Mouse (Mus musculus) hindbrain, embryonic 14.5 days (tissue): ENCODE results near the gene Prelid1. TPM values are rescaled to one million over a fixed set of nuclear protein-coding genes. Genes with fewer than 3 reads are reported as not detected.

Experiments
- ATAC-seq: fragments of 200-750 bp; cut with Nextera tagmentation; 2 replicates; pipeline ENCODE4 v1.8.0; 2017; ENCODE audit warnings: moderate number of reproducible peaks, mild to moderate bottlenecking, moderate TSS enrichment, moderate library complexity; ENCODE audit not compliant: low FRiP score
- DNase-seq: peaks from one replicate; pipeline ENCODE4 v3.0.0-alpha.2; 2015; ENCODE audit warnings: low spot score
- H3K27ac ChIP-seq: fragments of 300-500 bp; sonication (generic); 2 replicates; pipeline ENCODE4 v1.5.1; 2014; ENCODE audit warnings: mild to moderate bottlenecking, moderate library complexity
- H3K27me3 ChIP-seq: fragments of 300-500 bp; sonication (generic); 2 replicates; pipeline ENCODE4 v1.6.1; 2014; ENCODE audit warnings: mild to moderate bottlenecking, low read length, mixed read lengths; ENCODE audit not compliant: control insufficient read depth, insufficient read depth
- H3K36me3 ChIP-seq: fragments of 300-500 bp; sonication (generic); replicated peaks from 2 replicates; pipeline ENCODE4 v1.6.1; 2014; ENCODE audit not compliant: control insufficient read depth, insufficient read depth
- H3K4me1 ChIP-seq: fragments of 300-500 bp; sonication (generic); replicated peaks from 2 replicates; pipeline ENCODE4 v1.6.1; 2014; ENCODE audit warnings: antibody characterized with exemption, low read length, mixed read lengths; ENCODE audit not compliant: control insufficient read depth, insufficient read depth
- H3K4me2 ChIP-seq: fragments of 300-500 bp; sonication (generic); replicated peaks from 2 replicates; pipeline ENCODE4 v1.6.1; 2014; ENCODE audit warnings: mild to moderate bottlenecking, moderate library complexity
- H3K4me3 ChIP-seq: fragments of 300-500 bp; sonication (generic); replicated peaks from 2 replicates; pipeline ENCODE4 v1.5.1; 2014; ENCODE audit warnings: mild to moderate bottlenecking, low read length
- H3K9ac ChIP-seq: fragments of 300-500 bp; sonication (generic); 2 replicates; pipeline ENCODE4 v1.6.1; 2014
- H3K9me3 ChIP-seq: fragments of 300-500 bp; sonication (generic); 2 replicates; pipeline ENCODE4 v1.6.1; 2016; ENCODE audit warnings: low read length; ENCODE audit not compliant: control insufficient read depth
- WGBS: fragments of 180-500 bp; shearing (Covaris S2); extraction: QIAGEN DNeasy Blood & Tissue Kit; methylation state at CpG from one replicate; pipeline ENCODE4 v1.1.7; 2014; 5-methylcytosine and 5-hydroxymethylcytosine counted together
- polyA plus RNA-seq: library from polyadenylated mRNA; unstranded; fragments of >200 nt; fragmentation: Nextera tagmentation; extraction: Ambion mirVana; gene quantifications from 2 replicates; pipeline ENCODE4 v1.2.1, GENCODE M21; 2014

Prelid1 gene
- polyA plus RNA-seq, 1 experiment from 2014 or later = 348 TPM

GRCm38 (mm10) chr13:55371740-55372139, 51.4 kb downstream of the Prelid1 start:
- H3K4me3 ChIP-seq = no peak overlapping the region
- ATAC-seq (no peak), DNase-seq (no peak)
- no peak overlapping the region for H3K27ac ChIP-seq
- H3K4me1 ChIP-seq = no peaks in the 10 kb centered on the region
- no peaks in the 10 kb centered on the region for H3K36me3 ChIP-seq
- H3K4me2 ChIP-seq = no peak overlapping the region
- H3K9ac ChIP-seq = no peak overlapping the region
- 47% methylated on average over 5 of the region's 5 CpGs for WGBS
- H3K9me3 ChIP-seq = no peaks in the 10 kb centered on the region
- no peaks in the 10 kb centered on the region for H3K27me3 ChIP-seq

DNA sequence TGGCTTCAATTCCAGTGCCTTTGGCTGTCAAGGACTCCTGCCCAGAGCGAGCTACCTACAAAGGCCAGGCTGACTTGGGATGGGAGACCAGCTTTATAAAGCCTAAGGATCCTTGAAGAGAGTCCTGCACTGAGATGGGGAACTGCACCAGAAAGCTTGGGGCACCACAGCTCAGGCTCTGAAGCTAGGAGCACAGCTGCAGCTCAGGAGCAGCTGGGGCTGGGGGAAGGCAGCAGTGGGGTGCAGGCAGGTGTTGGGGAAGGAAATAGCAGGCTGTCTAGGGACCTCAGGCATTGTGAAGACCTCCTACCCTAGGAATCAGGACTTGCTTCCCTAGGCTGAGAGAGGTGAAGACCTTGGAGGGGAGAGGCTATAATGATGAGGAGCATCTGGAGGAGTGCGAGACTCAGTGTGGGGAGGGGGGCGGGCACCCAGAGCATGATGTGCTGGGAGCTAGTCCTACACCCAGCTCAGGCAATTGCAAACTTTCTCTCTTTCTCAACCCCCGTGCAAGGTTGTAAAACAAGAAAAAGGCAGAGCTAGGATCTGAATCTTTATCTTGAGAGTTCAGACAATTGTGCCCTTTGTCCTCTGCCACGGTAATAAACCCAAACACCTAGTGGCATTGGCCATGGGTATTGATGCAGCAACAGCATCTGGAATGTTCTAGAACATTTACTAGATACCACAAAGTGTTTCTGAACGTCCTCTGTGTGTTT, 54.1 kb downstream of the Prelid1 start:
- no peak overlapping the region for H3K4me2 ChIP-seq
- WGBS = 62% methylated on average over 6 of the region's 6 CpGs
- DNase-seq (no peak), ATAC-seq (no peak)
- H3K4me3 ChIP-seq = no peak overlapping the region
- H3K9ac ChIP-seq = no peak overlapping the region
- H3K36me3 ChIP-seq = no peaks in the 10 kb centered on the region
- H3K4me1 ChIP-seq = no peaks in the 10 kb centered on the region
- H3K27me3 ChIP-seq = peaks cover 22% of the 10 kb centered on the region
- H3K27ac ChIP-seq = no peak overlapping the region
- no peaks in the 10 kb centered on the region for H3K9me3 ChIP-seq

Other genes starting within 250 kb of the Prelid1 start
- 20.8 and 21.5 TPM in 2 replicates for gene Uimc1, start 220.2 kb upstream of the Prelid1 start, polyA plus RNA-seq
- gene Zfp346, start 215.2 kb upstream of the Prelid1 start, polyA plus RNA-seq = 30.9 and 33.4 TPM in 2 replicates
- gene Gm17617, start 187.0 kb upstream of the Prelid1 start, polyA plus RNA-seq = not detected in 2 replicates
- gene Fgfr4, start 167.9 kb upstream of the Prelid1 start, polyA plus RNA-seq = 0.92 and 1.7 TPM in 2 replicates
- gene Nsd1, start 110.7 kb upstream of the Prelid1 start, polyA plus RNA-seq = 53.9 and 70.7 TPM in 2 replicates
- 92.6 and 95.8 TPM in 2 replicates for gene Rab24, start 1.4 kb downstream of the Prelid1 start, polyA plus RNA-seq
- 8.4 and 8.7 TPM in 2 replicates for gene Mxd3, start 9.3 kb downstream of the Prelid1 start, polyA plus RNA-seq
- gene Lman2, start 42.3 kb downstream of the Prelid1 start, polyA plus RNA-seq = 44.8 and 49.2 TPM in 2 replicates
- 0.40 and 0.72 TPM in 2 replicates for gene Rgs14, start 49.2 kb downstream of the Prelid1 start, polyA plus RNA-seq
- 0.14 TPM in 1 of 2 replicates, not detected in the other for gene Slc34a1, start 77.7 kb downstream of the Prelid1 start, polyA plus RNA-seq
- gene Pfn3, start 94.7 kb downstream of the Prelid1 start, polyA plus RNA-seq = 0.81 and 1.5 TPM in 2 replicates
- 0.09 and 0.34 TPM in 2 replicates for gene F12, start 106.3 kb downstream of the Prelid1 start, polyA plus RNA-seq
- 41.9 and 42.7 TPM in 2 replicates for gene Grk6, start 124.6 kb downstream of the Prelid1 start, polyA plus RNA-seq
- gene Prr7, start 143.8 kb downstream of the Prelid1 start, polyA plus RNA-seq = 6.3 and 8.9 TPM in 2 replicates
- 406 and 416 TPM in 2 replicates for gene Dbn1, start 167.6 kb downstream of the Prelid1 start, polyA plus RNA-seq
- 139 and 141 TPM in 2 replicates for gene Pdlim7, start 193.2 kb downstream of the Prelid1 start, polyA plus RNA-seq
- 3.8 and 5.7 TPM in 2 replicates for gene Dok3, start 208.8 kb downstream of the Prelid1 start, polyA plus RNA-seq
- 49.5 and 51.1 TPM in 2 replicates for gene Ddx41, start 216.2 kb downstream of the Prelid1 start, polyA plus RNA-seq